Mouse (Mus musculus) erythroblast, embryonic 14.5 days (primary cell): ENCODE measurements around the gene Lnpep.

Experiments used
- GATA1 ChIP-seq: IDR thresholded peaks from 2 replicates; pipeline ENCODE4 v1.6.1; 2012; ENCODE audit warnings: low read length, inconsistent platforms, mixed read lengths
- TAL1 ChIP-seq: IDR thresholded peaks from 3 replicates; pipeline ENCODE4 v1.6.1; 2012; ENCODE audit warnings: low read length, inconsistent platforms, mixed read lengths

GRCm38 (mm10) chr17:17600001-17600400 is 24.8 kb downstream of the Lnpep start:
- TF ChIP-seq GATA1 (no peak), TAL1 (no peak)
